Mouse (Mus musculus): ENCODE measurements at regions not wholly inside any gene's neighbourhood (a gene's known extent, or its start where the extent isn't known, plus 50 kb on each side); places are given as distances from the start of the nearest gene placed in this dataset.
"Not testable (repeated sequence)": the region's sequence is repeated elsewhere in the genome, so short reads cannot be mapped to it uniquely, and the experiment has no call there.

GRCm38 (mm10) chr12:80055894-80056293, 56.9 kb downstream of the Zfp36l1 start:
- DNase-seq (ENCODE audit: low spot score), result not testable (repeated sequence)

DNA sequence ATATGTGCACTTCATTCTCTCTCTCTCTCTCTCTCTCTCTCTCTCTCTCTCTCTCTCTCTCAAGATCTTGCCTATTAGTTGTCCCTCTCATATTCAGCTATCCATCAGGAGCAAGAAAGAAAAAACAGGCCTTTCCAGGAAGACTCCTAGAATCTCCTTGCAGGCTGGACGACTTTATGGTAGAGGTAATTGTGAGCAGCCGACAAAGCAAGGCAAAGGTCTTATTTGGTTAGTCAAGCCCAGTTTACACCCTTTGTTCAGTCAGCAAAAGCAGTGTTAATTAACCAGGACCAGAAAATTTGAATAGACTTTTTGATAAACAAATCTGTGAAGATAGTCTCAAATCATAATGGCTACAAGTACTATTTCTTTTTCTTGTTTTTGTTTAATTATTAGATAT, 57.4 kb downstream of the Zfp36l1 start:
- no peak for DNase-seq (ENCODE audit: low spot score)

GRCm38 (mm10) chr12:80054655-80055037, 58.2 kb downstream of the Zfp36l1 start:
- DNase-seq (ENCODE audit: low spot score), result no peak

DNA sequence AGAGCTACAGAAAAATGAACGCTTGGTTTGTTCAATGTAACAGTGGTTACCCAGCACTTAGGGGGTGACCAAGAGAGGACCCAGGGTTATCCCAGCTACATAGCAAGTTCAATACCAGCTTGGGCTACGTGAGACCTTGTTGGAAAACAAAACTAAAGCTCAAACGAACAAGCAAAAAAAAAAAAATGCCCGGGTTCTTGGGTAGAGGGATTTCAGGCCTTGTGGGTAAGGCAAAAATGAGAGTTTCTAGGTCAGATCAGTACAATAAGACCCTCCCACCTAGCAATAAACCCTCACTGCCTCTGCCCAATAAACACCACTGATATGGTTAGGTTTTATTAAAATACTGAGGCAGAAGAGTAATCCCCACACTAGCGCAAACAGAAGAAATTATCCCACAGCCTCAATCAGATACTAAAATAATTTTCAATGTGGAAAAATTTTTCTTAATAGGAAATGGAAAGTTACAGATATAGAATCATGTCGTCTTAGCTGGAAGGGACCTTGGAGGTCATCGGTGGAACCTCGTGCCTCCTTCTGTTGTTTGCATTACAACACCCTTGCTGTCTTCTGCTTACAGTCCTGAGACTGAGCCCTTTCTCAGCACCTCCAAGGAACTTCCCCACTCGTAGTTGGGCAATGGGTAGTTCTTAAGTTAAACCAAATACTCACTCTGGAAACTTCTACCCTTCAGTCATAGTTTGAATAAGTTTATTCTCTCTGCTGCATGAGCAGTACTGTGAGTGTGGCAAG, 58.7 kb downstream of the Zfp36l1 start:
- DNase-seq (ENCODE audit: low spot score), result no peak

DNA sequence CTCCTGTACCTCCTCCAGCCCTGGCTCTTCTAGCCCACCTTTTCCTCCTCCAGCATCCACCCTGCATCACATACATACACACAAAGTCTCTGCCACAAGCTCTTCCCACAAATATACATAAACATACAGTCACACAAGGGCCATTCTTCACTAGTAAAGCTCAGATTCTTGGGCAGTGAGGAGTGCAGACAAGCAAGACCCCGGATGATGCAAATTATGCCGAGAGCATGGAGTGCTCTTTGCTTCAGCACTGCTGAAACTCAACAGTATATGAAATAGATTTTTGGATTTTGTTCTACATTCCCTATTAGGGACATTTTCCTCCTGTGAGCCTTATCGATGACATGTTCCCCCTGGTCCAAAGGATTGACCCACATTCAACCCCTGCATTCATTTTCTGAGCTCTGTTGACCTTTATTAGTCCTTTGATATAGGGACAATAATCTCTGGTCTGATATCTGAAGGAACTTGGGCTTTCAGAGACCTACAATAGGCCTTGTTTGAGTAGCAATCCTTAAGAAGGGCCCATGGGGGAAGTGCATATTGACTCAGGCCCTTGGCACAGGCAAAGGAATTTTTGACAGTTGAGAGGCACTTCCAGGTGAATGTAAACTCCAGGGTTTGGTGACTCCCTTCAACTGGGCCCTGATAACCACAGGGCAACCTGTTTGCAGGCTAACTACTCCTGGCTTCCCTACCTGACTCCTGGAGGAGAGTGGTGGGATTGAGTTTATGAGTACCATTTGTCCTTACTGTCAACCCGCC, 64.4 kb downstream of the Zfp36l1 start:
- no peak for DNase-seq (ENCODE audit: low spot score)

DNA sequence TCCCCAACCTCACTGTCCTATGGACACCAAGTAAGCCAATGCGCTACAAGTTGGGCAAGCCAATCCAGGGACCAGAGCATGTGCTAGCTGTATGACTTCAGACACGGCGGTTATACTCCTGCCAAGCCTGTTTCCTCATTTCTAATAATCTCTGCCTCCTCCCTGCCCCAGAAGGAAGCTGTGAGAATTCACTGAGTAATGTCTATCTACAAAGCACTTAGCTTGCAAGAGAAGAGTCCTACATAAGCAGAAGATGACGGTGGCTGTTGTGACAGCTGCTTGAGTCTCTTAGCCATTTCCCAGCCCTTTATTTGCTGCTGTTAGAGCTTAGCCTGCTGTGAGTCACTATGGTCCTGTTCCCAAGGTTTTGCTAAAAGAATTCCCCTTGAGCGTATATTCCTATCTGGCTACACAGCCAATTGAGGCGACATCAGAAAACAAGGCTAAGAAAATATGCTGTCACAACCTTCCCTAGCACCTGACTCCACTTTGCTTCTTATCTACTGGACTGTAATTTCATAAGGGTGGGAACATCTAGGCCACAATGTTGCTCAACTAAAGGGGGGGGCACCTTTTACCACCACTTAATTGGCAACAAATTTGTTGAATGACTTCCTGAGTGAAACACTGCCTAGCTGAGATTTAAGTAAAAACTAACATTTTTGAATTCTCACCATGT, 66.0 kb downstream of the Zfp36l1 start:
- peak; percentile 59 for DNase-seq (ENCODE audit: low spot score)

DNA sequence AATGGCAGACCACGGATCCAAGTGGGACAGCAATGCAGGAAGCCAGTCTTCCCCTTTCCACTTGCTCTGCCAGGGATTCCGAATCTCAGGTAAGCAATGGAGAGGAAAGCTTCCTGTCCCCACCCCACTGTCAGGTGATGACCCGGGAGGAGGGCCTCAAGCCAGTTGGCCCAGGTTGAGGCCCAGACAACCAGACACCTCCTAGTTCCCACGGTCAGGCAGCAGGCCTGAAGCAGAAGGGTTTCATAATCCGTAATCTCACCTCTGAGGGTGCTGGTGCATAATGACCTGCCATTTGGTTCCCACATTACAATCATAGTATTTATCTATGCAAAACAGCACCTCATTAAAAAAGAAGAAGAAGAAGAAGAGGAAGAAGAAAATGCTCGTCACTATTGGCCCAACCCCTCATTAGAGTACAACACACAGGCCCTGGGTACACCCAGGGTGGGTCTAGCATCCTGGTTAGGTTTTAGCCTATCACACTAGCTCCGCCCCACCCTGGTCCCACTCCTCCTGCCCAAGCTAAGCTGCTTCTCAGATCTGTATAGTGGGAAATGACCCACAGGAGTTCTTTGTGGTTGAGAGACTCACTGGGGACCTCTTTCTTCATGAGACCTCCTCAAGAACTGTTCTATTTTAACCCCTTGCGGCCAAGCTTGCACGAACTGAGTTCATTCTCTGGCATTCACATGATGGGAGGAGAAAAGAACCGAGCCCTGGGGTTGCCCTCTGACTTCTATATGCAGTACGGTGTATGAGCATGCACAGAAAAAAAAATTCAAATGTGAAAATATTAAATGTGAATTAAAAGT, 71.1 kb downstream of the Zfp36l1 start:
- DNase-seq (ENCODE audit: low spot score), result no peak

DNA sequence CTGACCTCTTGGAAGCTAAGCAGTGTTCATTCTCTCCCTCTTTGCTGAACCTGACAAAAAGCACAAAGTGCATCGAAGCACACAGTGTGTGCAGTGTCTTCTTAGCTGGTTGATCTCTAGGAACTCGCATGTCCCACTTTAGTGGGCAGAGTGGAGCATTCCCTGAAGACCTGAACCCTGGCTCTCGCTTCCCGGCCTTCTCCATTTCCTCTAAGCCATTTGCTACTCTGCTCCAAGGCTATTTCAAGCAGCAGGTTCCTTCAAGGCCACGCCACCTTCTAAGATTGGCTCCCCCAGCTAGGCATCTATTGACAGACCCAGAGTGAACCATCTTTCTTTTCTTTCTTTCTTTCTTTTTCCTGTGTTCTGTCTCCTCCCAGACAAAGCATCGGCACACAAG, 71.8 kb downstream of the Zfp36l1 start:
- DNase-seq (ENCODE audit: low spot score), result no peak

DNA sequence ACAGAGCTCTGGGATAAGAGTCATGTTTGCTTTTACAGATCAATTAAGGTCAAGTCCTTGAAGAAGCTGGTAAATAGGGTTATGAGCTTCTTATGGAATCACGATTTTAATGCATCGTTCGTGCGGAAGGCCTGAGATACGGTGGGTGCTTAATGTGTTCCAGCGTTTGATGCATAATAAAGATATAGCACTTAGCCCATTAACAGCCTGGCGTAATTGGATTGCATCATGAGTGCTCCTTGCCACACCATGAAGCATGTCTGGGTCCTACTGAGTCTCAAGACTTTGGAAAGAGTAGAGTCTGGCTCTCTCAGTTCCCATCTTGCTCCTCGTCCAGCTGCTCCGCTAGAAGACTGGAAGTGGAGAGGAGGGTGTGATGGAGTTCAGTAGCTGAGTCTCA, 72.6 kb downstream of the Zfp36l1 start:
- no peak for DNase-seq (ENCODE audit: low spot score)

GRCm38 (mm10) chr12:80039150-80039549, 73.7 kb downstream of the Zfp36l1 start:
- DNase-seq (ENCODE audit: low spot score), result no peak

DNA sequence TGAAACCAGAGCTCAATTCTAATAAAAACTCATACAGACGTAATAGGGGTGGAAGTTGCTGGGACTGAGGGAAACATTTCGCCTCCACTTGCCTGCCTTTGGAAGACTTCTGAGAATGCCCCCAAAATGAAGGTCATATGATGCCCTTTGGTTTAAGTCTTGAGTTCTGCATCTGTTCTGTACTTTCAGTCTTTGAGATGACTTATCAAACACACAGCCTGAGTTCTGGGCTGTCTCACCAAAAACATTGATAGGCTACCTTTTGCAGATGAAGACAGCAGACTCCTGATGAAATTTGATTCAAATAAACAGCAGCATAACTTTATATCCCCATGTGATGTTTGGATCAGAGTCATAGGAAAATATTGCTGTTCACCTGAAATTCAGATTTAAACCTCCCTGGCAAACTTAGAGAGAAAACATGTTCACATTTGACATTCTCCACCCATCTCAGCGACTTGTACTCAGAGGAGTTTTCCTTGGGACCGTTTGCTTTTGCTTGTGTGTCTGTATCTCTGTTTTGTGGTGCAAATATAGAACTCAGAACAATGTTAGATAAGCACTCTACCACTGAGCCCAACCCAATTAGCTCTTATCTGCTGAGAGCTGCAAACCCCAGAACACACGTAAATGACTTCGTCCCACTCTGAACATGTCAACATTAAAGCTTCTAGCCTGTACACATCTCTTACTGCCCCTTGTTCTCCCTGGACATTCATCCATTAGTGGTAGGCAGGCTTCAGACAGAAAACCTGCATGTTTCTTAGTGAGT, 77.1 kb downstream of the Zfp36l1 start:
- no peak for DNase-seq (ENCODE audit: low spot score)

- no peak for DNase-seq (ENCODE audit: low spot score)
These were observed 77.8 kb downstream of the Zfp36l1 start for GRCm38 (mm10) chr12:80034963-80035411.

- DNase-seq (ENCODE audit: low spot score), result no peak
These were observed 78.7 kb downstream of the Zfp36l1 start for GRCm38 (mm10) chr12:80034100-80034499.

DNA sequence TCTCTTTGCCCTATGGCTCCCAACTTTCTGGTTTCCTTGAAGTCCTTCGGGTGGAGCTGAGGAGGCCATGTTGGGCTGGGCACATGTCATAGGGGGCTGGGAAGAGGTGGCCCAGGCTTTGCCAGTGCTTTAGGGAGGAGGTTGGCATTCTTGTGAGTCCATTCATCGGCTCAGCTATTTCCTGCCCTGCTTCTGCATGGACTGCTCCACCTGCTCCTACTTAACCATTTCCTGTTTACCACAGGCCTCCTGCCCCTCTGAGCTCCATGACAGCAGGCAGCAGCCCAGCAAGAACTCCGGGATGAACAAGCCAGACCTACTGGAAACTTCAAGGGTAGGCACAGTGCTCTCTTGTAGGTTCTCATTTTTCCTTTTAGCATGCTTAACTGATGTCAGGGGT, 80.3 kb downstream of the Zfp36l1 start:
- no peak for DNase-seq (ENCODE audit: low spot score)

- no peak for DNase-seq (ENCODE audit: low spot score)
These were observed 84.5 kb downstream of the Zfp36l1 start for GRCm38 (mm10) chr12:80028301-80028700.

- no peak for DNase-seq (ENCODE audit: low spot score)
These were observed 89.4 kb downstream of the Zfp36l1 start for GRCm38 (mm10) chr12:80023107-80024078.

DNA sequence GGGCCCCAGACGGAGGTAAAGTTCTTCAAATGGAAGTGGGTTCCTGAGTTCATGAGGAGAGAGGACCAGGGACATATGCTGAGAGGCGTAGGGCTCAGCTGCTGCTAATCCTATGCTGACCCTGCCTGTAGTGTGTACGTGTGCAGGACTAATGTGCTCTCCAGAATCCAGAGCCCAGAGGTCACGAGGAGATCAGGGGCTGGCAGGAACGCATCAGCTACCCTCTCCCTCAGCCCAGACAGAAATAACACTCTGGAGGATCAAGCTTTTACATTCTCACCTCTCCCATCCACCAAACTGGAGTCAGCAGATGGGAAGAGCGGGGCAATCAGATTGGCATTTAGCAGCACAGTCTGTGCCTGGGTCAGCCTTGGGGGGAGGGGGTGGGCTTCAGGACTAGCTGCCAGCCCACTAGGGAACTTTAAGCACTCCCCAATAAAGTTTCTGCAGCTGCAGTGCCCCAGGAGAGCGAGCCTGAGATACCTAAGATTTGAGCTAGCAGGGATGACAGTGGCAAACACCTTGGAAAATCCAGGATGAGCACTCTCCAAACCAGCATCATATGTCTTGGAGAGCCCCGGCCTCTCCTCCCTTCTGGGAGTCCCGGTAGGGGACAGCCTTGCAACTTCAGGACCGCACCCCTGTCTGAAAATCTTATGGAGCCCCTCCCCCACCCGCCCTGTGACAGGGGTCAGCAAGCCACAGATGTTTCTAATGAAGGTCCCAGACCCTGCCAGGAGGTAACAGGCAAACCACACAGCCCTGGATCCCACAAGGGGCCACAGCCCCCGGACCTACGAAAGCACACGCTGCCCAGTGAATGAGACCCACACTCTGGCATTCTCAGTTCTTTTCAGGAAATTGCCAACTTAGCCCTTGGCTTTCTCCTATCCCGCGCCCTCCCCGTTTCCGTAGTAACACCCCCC, 90.4 kb downstream of the Zfp36l1 start:
- DNase-seq (ENCODE audit: low spot score), result no peak

DNA sequence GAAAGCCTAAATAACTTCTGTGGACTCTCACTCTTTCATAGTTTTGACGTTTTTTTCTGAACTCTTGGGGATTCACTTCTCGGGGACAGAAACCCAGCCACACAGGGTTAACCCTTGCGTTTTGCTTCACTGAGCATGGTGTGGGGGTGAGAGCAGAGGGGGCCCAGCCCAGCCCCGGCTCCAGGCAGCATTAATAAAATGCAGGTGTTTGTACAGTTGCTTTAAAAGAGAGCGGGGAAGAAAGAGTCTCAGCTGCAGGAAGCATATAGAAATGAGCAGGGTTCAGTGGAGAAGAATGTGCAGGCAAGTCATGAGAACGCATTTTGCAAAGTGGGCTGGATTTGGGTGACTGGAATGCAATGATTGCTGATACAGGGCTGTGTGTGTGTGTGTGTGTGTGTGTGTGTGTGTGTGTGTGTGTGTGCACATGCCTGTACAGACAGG, 91.8 kb downstream of the Zfp36l1 start:
- no peak for DNase-seq (ENCODE audit: low spot score)

DNA sequence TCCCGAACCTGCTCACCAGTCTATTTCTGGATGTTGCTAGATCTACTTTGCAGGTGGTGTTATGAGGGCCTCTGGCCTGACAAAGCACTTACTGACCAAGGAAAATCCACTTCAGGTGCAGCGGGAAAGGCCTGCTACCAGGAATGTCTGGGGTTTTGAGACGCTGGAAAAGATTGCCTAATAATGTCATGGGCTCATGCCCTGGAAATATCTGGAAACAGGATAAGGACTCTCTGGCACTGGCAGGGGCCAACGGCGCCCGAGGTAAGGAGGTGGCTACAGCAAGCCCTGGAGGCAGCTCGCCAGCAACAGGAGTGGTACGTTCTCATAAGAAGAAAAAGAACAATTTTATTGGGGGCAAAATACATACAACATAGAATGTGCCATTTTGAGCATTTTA, 94.7 kb downstream of the Zfp36l1 start:
- no peak for DNase-seq (ENCODE audit: low spot score)
